Mouse (Mus musculus) hindbrain, embryonic 15.5 days (tissue): ENCODE measurements around the gene Slc9a3r1. TPM values are rescaled to one million over a fixed set of nuclear protein-coding genes. Genes with fewer than 3 reads are reported as not detected.

Source experiments
- polyA plus RNA-seq: library from polyadenylated mRNA; unstranded; fragments of >200 nt; fragmentation: Nextera tagmentation; extraction: Ambion mirVana; gene quantifications from 2 replicates; pipeline ENCODE4 v1.2.1, GENCODE M21; 2015

The Slc9a3r1 gene
- polyA plus RNA-seq, 1 experiment from 2014 or later, result 70.2 TPM

Other genes starting within 250 kb of the Slc9a3r1 start
- gene Cd300lb, start 229.0 kb upstream of the Slc9a3r1 start, polyA plus RNA-seq, result 0.19 and 0.20 TPM in 2 replicates
- gene Cd300c, start 194.2 kb upstream of the Slc9a3r1 start, polyA plus RNA-seq, result not detected in 2 replicates
- 0.20 TPM in 1 of 2 replicates, not detected in the other for gene Cd300ld, start 173.4 kb upstream of the Slc9a3r1 start, polyA plus RNA-seq
- 1.1 and 2.3 TPM in 2 replicates for gene Cd300c2, start 161.5 kb upstream of the Slc9a3r1 start, polyA plus RNA-seq
- gene Cd300ld2, start 147.1 kb upstream of the Slc9a3r1 start, polyA plus RNA-seq, result not detected in 2 replicates
- gene Cd300ld4, start 136.3 kb upstream of the Slc9a3r1 start, polyA plus RNA-seq, result not detected in 2 replicates
- gene Cd300ld5, start 125.6 kb upstream of the Slc9a3r1 start, polyA plus RNA-seq, result not detected in 2 replicates
- not detected in 2 replicates for gene Cd300ld3, start 114.9 kb upstream of the Slc9a3r1 start, polyA plus RNA-seq
- not detected in 2 replicates for gene Cd300e, start 101.2 kb upstream of the Slc9a3r1 start, polyA plus RNA-seq
- 0.62 and 0.77 TPM in 2 replicates for gene Rab37, start 71.9 kb upstream of the Slc9a3r1 start, polyA plus RNA-seq
- gene Cd300lf, start 29.3 kb upstream of the Slc9a3r1 start, polyA plus RNA-seq, result 0.17 and 0.34 TPM in 2 replicates
- 15.1 and 17.5 TPM in 2 replicates for gene Tmem104, start 24.1 kb downstream of the Slc9a3r1 start, polyA plus RNA-seq
- 19.1 and 20.4 TPM in 2 replicates for gene Nat9, start 24.5 kb downstream of the Slc9a3r1 start, polyA plus RNA-seq
- gene Grin2c, start 103.9 kb downstream of the Slc9a3r1 start, polyA plus RNA-seq, result 0.64 and 0.73 TPM in 2 replicates
- 21.3 and 21.6 TPM in 2 replicates for gene Fdxr, start 113.7 kb downstream of the Slc9a3r1 start, polyA plus RNA-seq
- gene Fads6, start 134.3 kb downstream of the Slc9a3r1 start, polyA plus RNA-seq, result 1.3 and 1.5 TPM in 2 replicates
- gene Otop2, start 143.8 kb downstream of the Slc9a3r1 start, polyA plus RNA-seq, result 0.07 and 0.34 TPM in 2 replicates
- gene Ush1g, start 158.7 kb downstream of the Slc9a3r1 start, polyA plus RNA-seq, result 0.06 and 0.38 TPM in 2 replicates
- 2.2 and 2.3 TPM in 2 replicates for gene Otop3, start 171.4 kb downstream of the Slc9a3r1 start, polyA plus RNA-seq
- gene Hid1, start 204.4 kb downstream of the Slc9a3r1 start, polyA plus RNA-seq, result 57.2 and 62.4 TPM in 2 replicates
- 25.0 and 27.0 TPM in 2 replicates for gene Cdr2l, start 218.6 kb downstream of the Slc9a3r1 start, polyA plus RNA-seq
- gene Mrpl58, start 240.4 kb downstream of the Slc9a3r1 start, polyA plus RNA-seq, result 180 and 190 TPM in 2 replicates